Mouse (Mus musculus): Measurements from ENCODE around the gene Asxl1. TPM values are rescaled to one million over a fixed set of nuclear protein-coding genes. Genes with fewer than 3 reads are reported as not detected.

The Asxl1 gene
- polyA plus RNA-seq, 1 experiment from 2014 or later: 17.0 TPM

- Histone ChIP-seq H3K4me3 (ENCODE audit: control insufficient read depth in 1 of 2, insufficient read depth in 1 of 2, low read depth in 1 of 2, low read length in 2 of 2) (no peak overlapping the region), H3K9me3 (ENCODE audit: control insufficient read depth, low read length) (no peaks in the 10 kb centered on the region), H3K27me3 (ENCODE audit: control insufficient read depth, insufficient read depth, low read length) (no peaks in the 10 kb centered on the region), H3K4me1 (ENCODE audit: control insufficient read depth in 2 of 2, insufficient read depth in 2 of 2, low read length in 2 of 2) (peaks cover 2 to 12% of the 10 kb centered on the region in 2 experiments; a peak in 3 of 4 replicates), H3K4me2 (ENCODE audit: low read length) (no peak overlapping the region), H3K9ac (ENCODE audit: low read length) (no peak overlapping the region), H3K27ac (replicated peaks in 1 of 2; ENCODE audit: control insufficient read depth in 1 of 2, insufficient read depth in 1 of 2, low read depth in 2 of 2, low read length in 2 of 2) (no peak overlapping the region), H3K36me3 (ENCODE audit: control insufficient read depth, insufficient read depth, low read length) (peaks cover 13% of the 10 kb centered on the region)
- ATAC-seq (ENCODE audit: insufficient number of reproducible peaks, insufficient read depth, low FRiP score, low read depth): no peak
Observed at GRCm38 (mm10) chr2:153343191-153343590, 2.4 kb upstream of the Asxl1 start.

- H3K9ac ChIP-seq (ENCODE audit: low read length): peak overlapping the region; percentile 82
- peak overlapping the region; percentile 77 to 86 for H3K4me3 ChIP-seq (ENCODE audit: control insufficient read depth in 1 of 2, insufficient read depth in 1 of 2, low read depth in 1 of 2, low read length in 2 of 2)
- H3K27ac ChIP-seq (replicated peaks in 1 of 2; ENCODE audit: control insufficient read depth in 1 of 2, insufficient read depth in 1 of 2, low read depth in 2 of 2, low read length in 2 of 2): peak overlapping the region; percentile 81 to 100
- WGBS: 7% methylated on average over 11 of the region's 11 CpGs
- no peaks in the 10 kb centered on the region for H3K9me3 ChIP-seq (ENCODE audit: control insufficient read depth, low read length)
- H3K27me3 ChIP-seq (ENCODE audit: control insufficient read depth, insufficient read depth, low read length): no peaks in the 10 kb centered on the region
- no peak for ATAC-seq (ENCODE audit: insufficient number of reproducible peaks, insufficient read depth, low FRiP score, low read depth)
- H3K4me1 ChIP-seq (ENCODE audit: control insufficient read depth in 2 of 2, insufficient read depth in 2 of 2, low read length in 2 of 2): peaks cover 4 to 26% of the 10 kb centered on the region in 2 experiments
- H3K4me2 ChIP-seq (ENCODE audit: low read length): peak overlapping the region; percentile 68
- peaks cover 13% of the 10 kb centered on the region for H3K36me3 ChIP-seq (ENCODE audit: control insufficient read depth, insufficient read depth, low read length)
Observed at GRCm38 (mm10) chr2:153345071-153345453, 567 bp upstream of the Asxl1 start.

- peak; percentile 62 for ATAC-seq (ENCODE audit: insufficient number of reproducible peaks, insufficient read depth, low FRiP score, low read depth)
- H3K4me2 ChIP-seq (ENCODE audit: low read length): peak overlapping the region; percentile 75
Observed at GRCm38 (mm10) chr2:153346221-153347182, 873 bp downstream of the Asxl1 start.

GRCm38 (mm10) chr2:153347183-153347781, 1.7 kb downstream of the Asxl1 start:
- ATAC-seq (ENCODE audit: insufficient number of reproducible peaks, insufficient read depth, low FRiP score, low read depth): no peak
- Histone ChIP-seq H3K36me3 (ENCODE audit: control insufficient read depth, insufficient read depth, low read length) (peaks cover 10% of the 10 kb centered on the region), H3K4me1 (ENCODE audit: control insufficient read depth in 2 of 2, insufficient read depth in 2 of 2, low read length in 2 of 2) (peaks cover 10 to 44% of the 10 kb centered on the region in 2 experiments), H3K4me3 (ENCODE audit: control insufficient read depth in 1 of 2, insufficient read depth in 1 of 2, low read depth in 1 of 2, low read length in 2 of 2) (peak overlapping the region; percentile 86 to 96; a peak in 3 of 4 replicates), H3K9me3 (ENCODE audit: control insufficient read depth, low read length) (no peaks in the 10 kb centered on the region), H3K27me3 (ENCODE audit: control insufficient read depth, insufficient read depth, low read length) (no peaks in the 10 kb centered on the region), H3K4me2 (ENCODE audit: low read length) (peak overlapping the region; percentile 75), H3K27ac (replicated peaks in 1 of 2; ENCODE audit: control insufficient read depth in 1 of 2, insufficient read depth in 1 of 2, low read depth in 2 of 2, low read length in 2 of 2) (peak overlapping the region; percentile 86 to 100), H3K9ac (ENCODE audit: low read length) (peak overlapping the region; percentile 99)
- 6% methylated on average over 9 of the region's 9 CpGs for WGBS

More at GRCm38 (mm10) chr2:153346221-153347182, 873 bp downstream of the Asxl1 start:
- Histone ChIP-seq H3K36me3 (ENCODE audit: control insufficient read depth, insufficient read depth, low read length) (peaks cover 13% of the 10 kb centered on the region), H3K4me3 (ENCODE audit: control insufficient read depth in 1 of 2, insufficient read depth in 1 of 2, low read depth in 1 of 2, low read length in 2 of 2) (peak overlapping the region; percentile 86 to 96), H3K27me3 (ENCODE audit: control insufficient read depth, insufficient read depth, low read length) (no peaks in the 10 kb centered on the region), H3K4me1 (ENCODE audit: control insufficient read depth in 2 of 2, insufficient read depth in 2 of 2, low read length in 2 of 2) (peaks cover 10 to 41% of the 10 kb centered on the region in 2 experiments), H3K9ac (ENCODE audit: low read length) (peak overlapping the region; percentile 99), H3K9me3 (ENCODE audit: control insufficient read depth, low read length) (no peaks in the 10 kb centered on the region), H3K27ac (replicated peaks in 1 of 2; ENCODE audit: control insufficient read depth in 1 of 2, insufficient read depth in 1 of 2, low read depth in 2 of 2, low read length in 2 of 2) (peak overlapping the region; percentile 99 to 100)
- under 1% methylated on average over 51 of the region's 76 CpGs for whole genome bisulfite sequencing

GRCm38 (mm10) chr2:153348100-153348831, 2.6 kb downstream of the Asxl1 start:
- Histone ChIP-seq H3K4me1 (ENCODE audit: control insufficient read depth in 2 of 2, insufficient read depth in 2 of 2, low read length in 2 of 2) (peaks cover 10 to 44% of the 10 kb centered on the region in 2 experiments), H3K27me3 (ENCODE audit: control insufficient read depth, insufficient read depth, low read length) (no peaks in the 10 kb centered on the region), H3K4me2 (ENCODE audit: low read length) (peak overlapping the region; percentile 75), H3K9me3 (ENCODE audit: control insufficient read depth, low read length) (no peaks in the 10 kb centered on the region), H3K9ac (ENCODE audit: low read length) (peak overlapping the region; percentile 99), H3K4me3 (ENCODE audit: control insufficient read depth in 1 of 2, insufficient read depth in 1 of 2, low read depth in 1 of 2, low read length in 2 of 2) (peak overlapping the region in 1 of 2 experiments; percentile 86; a peak in 2 of 4 replicates), H3K27ac (replicated peaks in 1 of 2; ENCODE audit: control insufficient read depth in 1 of 2, insufficient read depth in 1 of 2, low read depth in 2 of 2, low read length in 2 of 2) (peak overlapping the region; percentile 10 to 100; a peak in 3 of 4 replicates), H3K36me3 (ENCODE audit: control insufficient read depth, insufficient read depth, low read length) (peaks cover 17% of the 10 kb centered on the region)
- 39% methylated on average over 6 of the region's 6 CpGs for WGBS
- no peak for ATAC-seq (ENCODE audit: insufficient number of reproducible peaks, insufficient read depth, low FRiP score, low read depth)

- 5% methylated on average over 6 of the region's 6 CpGs for WGBS
- Histone ChIP-seq H3K4me3 (ENCODE audit: control insufficient read depth in 1 of 2, insufficient read depth in 1 of 2, low read depth in 1 of 2, low read length in 2 of 2) (peak overlapping the region in 1 of 2 experiments; percentile 13; a peak in 2 of 4 replicates), H3K4me2 (ENCODE audit: low read length) (peak overlapping the region; percentile 58), H3K36me3 (ENCODE audit: control insufficient read depth, insufficient read depth, low read length) (peaks cover 35% of the 10 kb centered on the region), H3K9me3 (ENCODE audit: control insufficient read depth, low read length) (no peaks in the 10 kb centered on the region), H3K4me1 (ENCODE audit: control insufficient read depth in 2 of 2, insufficient read depth in 2 of 2, low read length in 2 of 2) (peaks cover 8 to 37% of the 10 kb centered on the region in 2 experiments; a peak in 3 of 4 replicates), H3K9ac (ENCODE audit: low read length) (peak overlapping the region; percentile 52), H3K27me3 (ENCODE audit: control insufficient read depth, insufficient read depth, low read length) (no peaks in the 10 kb centered on the region), H3K27ac (replicated peaks in 1 of 2; ENCODE audit: control insufficient read depth in 1 of 2, insufficient read depth in 1 of 2, low read depth in 2 of 2, low read length in 2 of 2) (peak overlapping the region; percentile 79 to 84)
- ATAC-seq (ENCODE audit: insufficient number of reproducible peaks, insufficient read depth, low FRiP score, low read depth): no peak; the same call in 1 of the 2 replicates
Observed at GRCm38 (mm10) chr2:153350552-153351181, 5.0 kb downstream of the Asxl1 start.
